Mouse (Mus musculus): ENCODE data around the gene Coq2.
A peak's percentile ranks its signal among the peaks of the same experiment; 100 is the strongest.

Gene Coq2

DNA sequence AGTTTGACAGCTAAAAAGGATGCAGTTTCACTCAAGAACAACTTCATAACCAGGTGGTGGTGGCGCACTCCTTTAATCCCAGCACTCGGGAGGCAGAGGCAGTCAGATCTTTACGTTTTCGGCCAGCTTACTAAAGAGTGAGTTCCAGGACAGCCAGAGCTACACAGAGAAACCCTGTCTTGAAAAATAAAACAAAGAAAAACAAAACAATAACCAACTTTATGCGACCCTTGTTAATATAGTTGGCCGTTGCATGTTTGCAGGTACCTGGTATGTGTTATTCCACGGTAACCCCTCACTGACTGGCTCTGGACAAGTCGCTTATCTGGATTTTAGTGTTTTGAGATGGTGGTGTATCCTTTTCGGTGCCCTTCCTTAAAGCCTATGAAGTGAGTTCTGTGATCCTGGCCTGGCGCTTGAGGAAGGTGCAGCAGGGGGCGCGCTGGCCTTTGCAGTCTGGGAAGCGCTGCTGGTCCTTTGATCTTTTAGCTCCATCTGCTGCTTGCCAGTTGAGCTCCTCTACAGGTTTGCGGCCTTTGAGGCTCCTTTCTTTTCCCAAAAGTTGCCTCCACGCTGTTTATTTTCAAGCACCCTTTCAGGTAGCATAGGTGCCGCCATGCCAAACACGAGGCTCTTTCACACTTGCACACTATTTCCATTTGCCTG is at the start of gene Coq2:
Coq2 (minus strand) TSS at position 430 of the 666 bp plus-strand sequence.
- peak; percentile 86 for DNase-seq

DNA sequence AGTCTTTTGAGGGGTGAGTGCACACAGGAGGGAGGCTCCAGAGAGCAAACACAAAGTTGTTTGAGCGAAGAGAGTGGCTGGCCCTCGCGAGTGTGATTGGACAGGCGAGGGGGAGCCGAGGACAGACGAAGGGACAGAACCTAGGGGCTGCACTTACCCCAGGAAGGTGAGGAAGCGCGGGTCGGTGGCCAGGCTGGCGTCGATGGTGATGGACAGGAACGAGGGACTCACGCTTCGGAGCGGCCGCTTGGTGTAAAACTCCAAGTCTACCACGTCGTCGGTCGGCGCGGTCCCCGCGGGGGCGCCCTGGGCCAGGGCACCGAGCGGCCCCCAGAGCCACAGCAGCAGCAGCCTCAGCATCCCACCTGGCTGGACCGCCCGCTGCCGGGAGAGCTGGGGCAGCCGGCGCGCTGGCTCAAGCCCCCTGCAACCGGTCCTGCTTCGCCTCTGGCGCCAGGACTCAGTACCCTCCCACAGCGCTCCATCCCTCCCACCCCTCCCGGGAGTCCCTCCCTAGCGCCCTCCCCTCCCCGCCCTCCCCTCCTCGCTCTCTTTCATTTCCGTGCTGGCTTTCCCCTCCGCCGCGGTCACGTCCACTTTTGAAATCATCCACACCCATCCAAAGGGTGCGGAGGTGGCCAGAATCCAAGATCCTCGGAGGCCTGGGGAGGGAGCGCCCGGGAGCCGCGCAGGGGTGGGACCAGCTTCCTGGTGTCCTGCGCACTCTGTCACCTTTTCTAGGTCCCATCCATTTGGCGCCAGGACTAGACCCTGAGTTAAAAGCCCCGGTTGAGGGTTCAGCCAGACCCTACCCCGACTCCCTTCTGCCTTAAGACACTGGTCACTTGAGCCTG is 44.5 kb upstream of the Coq2 start, which contains the start of gene Hpse:
Hpse (minus strand) TSS at position 482 of the 854 bp plus-strand sequence.
- DNase-seq = peak; percentile 57

DNA sequence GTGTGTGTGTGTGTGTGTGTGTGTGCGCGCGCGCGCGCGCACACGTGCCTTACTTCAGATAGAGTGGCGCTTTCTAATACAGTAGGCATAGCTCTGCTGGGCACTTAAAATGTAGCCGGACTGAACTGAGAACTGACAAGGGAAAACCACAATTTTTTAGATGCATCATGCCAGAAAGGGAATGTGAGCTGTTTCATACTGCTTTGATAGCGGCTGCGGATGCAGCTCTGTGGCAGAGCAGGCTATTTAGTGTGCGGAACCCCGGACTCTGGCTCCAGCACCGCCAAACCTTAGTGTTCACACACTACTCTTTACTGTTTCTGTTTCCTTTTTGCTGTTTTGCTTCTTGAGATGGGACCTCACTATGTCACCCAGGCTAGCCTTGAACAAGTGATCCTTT is 41.8 kb upstream of the Coq2 start:
- DNase-seq = no peak

DNA sequence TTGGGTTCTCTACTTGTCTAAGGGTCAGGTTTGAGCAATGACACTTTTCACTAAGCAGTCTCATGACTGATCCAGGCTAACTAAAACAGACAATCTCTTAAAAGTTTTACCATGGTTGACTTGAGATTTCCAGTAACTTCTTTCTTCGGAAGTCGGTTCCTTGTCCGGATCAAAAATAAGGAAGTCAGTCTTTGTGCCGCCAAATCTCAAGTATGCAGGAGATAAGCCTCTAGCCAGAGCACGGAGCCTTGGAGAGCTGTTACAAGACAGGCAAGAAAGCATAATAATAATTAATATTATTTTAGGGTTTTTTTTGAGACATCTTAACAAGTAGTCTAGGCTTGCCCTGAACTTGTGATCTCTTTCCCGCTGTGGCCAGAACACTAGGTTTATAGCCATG is 36.3 kb upstream of the Coq2 start:
- DNase-seq = no peak

DNA sequence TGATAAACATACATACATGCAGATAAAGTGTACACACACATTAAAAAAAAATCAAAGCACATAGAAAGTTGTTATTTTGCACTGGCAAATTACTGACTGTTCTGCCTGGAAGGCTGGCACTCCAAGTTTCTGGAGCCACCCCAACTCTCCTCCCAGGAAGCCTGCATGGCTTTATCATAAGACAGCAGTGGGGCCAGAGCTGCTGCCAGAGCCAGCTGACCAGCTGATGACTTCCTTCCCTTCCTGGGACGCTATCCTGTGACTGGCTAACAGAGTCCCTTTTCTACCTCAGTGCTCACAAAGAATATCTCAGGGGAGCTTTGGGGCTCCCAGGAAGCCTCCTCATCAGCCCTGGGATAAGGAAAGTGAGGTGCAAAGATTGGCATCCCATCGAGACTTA is 35.1 kb upstream of the Coq2 start:
- DNase-seq = no peak

DNA sequence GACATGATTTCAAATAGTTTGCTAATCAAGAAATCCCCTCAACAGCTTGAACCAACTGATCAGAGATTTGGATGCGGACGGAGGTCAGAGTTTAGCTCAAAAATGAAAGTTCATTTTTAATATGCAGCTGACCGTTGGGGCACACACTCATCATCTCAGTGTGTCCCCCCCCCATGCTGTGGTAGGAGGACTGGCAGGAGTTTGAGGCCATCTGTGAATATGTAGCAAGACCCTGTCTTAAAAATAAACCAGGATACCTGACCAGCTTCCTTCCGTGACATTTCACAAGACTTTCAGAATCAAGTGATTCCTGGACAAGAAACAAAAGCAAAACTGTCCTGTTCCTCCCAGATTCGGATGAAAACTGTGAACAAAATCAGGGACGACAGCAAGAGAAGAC is 34.1 kb upstream of the Coq2 start:
- DNase-seq = no peak

DNA sequence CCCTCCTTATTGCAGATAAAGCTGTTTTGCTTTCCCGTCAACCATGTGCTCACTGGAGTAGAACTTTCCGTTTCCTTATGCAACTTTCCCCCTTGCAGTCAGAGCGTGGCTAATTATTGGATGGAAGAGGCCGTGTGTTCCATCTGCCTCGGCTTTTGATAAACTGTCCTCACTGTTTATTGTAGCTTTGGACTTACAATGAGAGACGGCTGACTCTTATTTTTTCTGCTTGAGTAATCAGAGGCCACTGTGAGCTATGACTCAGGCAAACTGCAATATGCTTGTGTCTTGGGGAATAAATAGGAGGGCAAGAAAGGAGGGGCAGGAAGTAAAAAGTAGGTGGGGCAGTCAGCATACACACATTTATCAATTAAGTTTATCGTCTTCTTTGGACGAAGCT is 31.7 kb upstream of the Coq2 start:
- no peak for DNase-seq

DNA sequence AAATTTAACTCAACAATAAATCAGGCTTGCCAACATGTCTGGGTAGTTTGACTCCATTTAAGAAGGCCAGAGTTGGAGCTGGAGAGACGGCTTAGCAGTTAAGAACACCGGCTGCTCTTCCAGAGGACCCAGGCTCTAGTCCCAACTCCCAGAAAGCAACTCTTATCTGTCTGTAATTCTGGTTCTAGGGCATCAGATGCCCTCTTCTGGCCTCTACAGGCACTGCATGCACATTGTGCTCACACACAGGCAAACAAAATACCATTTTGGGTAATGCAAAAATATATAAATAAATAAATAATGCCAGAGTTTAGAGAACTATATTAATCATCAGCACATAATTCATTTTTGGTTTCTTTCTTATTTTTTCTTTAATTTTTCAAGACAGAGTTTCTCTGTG is 29.3 kb upstream of the Coq2 start:
- DNase-seq = no peak

DNA sequence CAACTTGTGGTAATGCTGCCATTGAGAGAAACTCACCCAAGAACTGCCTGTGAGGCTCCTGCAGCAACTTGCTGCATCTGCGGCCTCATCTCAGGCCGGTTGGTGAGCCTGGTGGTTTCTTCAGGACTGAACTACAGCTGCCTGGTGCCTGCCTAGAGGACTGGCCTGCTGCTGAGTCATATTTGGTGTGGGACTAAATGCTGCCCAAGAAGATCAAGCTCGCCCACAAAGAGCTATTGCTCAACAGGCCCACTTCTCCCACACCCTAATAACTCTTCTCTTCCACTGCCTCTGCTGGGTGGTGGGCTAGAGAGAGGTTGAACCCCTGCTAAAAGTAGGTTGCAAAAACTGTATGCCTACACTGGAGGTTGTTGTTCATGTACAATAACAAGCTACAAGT is 27.4 kb upstream of the Coq2 start:
- DNase-seq = no peak

DNA sequence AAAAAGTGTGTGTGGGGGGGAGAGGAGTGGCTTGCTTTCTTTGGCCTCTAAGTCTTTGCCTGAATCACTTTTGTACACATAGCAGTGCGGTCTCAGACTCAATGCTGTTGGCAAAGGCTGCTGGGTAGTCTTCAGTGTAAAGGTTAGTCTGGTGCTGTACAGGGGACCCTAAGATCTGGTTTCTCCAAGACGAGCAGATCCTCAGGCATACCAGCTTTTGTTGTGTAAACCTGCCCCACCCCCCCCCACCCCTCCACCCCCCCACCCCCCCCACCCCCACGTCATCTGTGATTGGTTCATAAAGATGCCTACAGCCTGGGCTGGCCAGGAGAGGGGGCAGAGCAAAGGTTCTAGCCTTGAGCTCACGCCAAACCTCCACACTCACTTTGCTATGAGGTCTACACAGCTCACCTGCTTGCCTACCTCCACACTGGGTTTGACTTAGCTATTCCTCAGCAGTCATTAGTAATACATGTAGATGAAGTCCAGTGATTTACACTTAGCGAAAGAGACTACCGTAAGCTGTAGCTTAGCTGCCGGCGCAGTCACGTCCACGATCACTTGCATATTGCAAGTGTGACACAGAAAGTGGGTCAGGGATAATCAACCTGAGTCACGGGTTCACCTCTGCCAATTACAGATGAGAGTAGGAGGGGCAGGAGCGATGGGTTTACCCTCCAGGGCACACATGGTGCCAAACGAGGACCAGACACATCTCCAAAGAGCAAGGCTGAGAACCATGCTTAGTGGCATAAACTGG is 26.1 kb upstream of the Coq2 start:
- DNase-seq = no peak

DNA sequence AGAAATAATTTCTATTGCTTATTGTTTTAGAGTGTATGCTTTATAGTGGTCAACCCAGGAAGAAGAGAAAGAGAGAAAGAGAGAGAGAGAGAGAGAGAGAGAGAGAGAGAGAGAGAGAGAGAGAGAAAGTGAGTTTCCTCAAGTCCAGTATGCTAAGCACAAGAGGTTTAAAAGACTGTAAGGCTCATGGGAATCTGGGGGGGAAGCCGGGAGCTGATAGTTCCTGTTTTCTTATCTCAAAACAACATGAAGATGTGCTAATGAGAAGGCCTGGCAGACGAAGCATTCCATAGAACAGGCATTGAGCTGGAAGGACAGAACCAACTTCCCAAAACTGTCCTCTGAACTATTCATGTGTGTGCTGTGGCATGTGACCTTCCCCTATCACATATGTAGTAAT is 22.9 kb upstream of the Coq2 start:
- no peak for DNase-seq

DNA sequence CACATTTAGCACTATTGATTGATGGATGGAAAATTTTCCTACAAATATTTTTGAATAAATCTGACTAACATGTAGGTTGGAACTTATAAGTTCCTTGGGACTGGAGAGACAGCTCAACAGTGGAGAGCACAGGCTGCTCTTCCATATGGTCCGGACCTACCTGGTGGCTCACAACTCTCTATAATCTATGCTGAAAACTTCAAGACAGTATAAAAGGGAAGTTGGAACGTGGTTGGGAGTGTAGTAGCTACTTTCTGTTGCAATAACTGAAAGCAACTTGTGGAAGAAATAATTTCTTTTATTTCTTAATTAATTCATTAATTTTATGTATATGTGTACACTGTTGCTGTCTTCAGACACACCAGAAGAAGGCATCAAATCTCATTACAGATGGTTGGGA is 22.5 kb upstream of the Coq2 start:
- no peak for DNase-seq

DNA sequence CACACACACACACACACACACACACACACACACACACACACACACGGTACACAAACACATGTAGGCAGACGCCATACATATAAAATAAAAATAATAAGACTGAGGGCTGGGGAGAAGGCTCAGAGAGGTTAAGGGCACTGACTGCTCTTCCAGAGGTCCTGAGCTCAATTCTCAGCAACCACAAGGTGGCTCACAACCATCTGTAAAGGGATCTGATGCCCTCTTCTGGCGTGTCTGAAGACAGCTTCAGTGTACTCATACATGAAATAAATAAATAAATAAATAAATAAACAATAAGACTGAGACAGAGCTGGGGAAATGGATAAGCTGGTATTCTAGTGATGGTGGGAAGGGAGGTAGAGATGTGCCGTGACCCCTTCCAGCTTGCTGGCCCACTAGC is 10.7 kb upstream of the Coq2 start:
- no peak for DNase-seq

DNA sequence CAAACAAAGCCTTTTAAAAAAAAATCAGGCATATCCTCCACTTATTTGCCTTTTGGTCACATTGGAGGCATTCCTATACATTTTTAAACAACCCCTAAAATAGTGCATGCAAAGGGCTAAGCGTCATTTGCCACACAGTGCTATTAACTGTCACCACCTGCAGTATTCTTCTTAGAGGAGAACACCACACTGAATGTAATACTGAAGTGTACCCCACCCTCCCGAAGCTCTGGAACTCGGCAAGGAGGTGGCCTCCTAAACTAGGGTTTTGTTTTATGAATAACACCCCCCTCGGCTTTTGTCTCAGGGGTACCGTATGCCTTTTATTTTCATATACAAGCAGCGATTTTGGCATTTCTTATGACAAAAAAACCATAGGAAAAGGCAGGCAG is 5.6 kb upstream of the Coq2 start:
- DNase-seq = no peak

DNA sequence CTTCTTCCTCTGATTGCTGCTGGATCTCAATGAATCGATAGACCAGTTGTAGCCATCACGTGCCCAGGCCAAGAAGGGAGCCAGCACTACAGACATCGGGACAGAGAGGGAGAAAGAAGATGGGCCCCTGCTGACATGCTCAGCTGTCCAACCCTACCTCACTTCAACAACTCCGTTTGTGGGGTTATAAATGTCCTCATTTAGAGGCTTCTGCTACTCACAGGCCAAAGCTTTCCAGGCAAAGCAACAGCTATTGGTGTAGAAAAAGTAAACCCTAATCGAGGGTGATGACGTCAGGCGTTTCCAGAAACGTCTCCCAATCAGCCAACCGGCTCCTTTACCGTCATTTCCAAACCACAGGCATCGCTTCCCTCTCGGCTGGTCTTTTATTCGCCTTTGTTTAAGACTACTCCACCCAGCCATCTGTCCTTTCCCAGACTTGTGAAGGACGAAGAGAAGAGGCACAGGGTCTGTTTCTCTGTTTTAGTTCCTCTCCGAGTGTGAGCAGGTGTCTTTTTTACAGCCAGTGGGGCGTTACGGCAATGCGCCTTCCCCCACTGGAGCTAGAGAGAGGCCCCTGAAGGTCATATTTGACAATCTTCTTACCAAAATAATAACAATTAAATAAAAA is 5.1 kb upstream of the Coq2 start:
- no peak for DNase-seq

DNA sequence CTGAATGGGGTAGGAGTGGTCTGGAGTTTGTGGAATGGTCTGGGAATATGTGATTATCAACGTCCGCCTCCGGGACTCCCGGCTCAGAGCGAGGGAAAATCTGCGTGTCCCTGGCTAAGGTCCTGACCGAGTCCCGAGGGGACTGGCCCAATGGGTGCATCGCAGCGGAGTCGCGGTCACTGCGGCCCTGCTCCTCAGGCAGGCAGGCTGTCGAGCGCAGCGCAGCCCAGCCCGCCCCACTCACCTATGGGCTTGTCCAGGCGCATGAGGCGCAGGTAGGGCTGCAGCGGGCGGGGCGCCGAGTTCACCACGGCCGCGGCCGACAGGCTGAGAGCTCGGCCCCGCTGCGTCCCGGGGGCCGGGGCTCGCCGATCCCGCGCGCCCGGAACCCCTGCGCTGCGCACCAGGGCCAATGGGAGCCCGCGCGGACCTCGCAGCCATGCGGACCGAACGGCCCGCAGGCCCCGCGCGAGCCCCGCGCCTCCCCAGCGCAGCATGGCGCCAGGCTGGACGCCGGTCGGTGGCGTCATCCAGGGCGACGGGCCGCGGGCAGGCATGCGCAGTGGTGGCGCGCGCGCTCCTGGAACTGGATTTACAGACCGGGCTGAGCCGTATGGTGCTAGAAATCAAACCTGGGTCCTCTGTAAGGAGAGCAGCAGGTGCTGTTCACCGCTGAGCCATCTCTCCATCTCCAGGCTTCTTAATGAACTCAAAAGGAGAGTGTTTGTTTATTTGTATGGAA is 1.0 kb downstream of the Coq2 start:
- peak; percentile 84 for DNase-seq

DNA sequence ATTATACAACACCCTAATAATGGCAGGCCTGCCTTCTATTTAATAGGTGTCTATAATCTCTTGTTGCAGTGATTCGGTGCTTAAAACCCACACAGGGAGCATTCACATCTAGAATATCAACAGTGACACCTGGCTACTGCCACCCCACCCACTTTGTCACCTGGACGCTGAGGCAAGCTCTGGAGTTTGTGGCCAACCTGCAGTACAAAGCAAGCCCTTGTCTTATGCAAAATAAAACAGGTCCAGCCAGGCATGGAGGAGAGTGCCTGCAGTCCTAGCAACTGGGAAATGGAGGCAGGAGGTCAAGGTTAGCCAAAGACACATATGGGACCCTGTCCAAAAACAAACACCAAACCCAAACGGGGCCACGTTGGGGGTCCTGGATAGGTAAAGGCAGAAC is 2.5 kb downstream of the Coq2 start:
- DNase-seq = no peak

DNA sequence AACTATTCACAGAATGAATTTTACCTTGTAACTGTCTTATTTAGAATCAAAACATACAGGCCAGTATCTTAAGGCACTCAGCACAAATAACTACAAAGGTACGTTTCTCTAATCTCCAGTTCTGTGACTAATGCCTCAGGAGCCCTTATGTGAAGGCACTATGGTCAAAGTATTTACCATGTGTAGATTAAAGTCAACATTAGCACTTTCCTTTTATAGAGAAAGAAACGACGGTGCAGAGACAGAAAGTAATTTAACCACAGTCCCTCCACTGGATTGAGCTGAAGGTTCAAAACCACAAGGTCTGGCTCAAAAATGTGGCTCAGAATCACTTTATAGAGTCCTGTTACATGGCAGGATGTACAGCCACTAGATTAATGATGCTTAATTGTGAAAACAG is 3.0 kb downstream of the Coq2 start:
- no peak for DNase-seq

DNA sequence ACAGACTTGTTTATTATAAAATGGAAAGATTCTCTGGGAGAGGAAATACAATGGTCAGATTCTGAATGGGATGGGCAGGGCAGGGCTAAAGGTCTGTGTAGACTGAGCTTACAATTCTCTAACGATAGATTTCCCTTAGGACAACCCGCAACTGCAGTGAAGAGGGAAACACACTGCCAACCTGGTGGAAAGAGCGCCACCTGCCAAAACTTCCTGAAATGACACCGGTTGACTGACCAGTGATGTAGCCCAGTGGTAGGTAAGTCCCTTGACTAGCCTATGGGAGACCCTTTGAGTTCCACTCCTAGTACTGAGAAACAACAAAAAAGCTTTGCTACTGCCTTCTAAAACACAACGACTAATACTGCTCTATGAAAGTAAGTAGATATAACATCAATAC is 3.5 kb downstream of the Coq2 start:
- DNase-seq = peak; percentile 37

DNA sequence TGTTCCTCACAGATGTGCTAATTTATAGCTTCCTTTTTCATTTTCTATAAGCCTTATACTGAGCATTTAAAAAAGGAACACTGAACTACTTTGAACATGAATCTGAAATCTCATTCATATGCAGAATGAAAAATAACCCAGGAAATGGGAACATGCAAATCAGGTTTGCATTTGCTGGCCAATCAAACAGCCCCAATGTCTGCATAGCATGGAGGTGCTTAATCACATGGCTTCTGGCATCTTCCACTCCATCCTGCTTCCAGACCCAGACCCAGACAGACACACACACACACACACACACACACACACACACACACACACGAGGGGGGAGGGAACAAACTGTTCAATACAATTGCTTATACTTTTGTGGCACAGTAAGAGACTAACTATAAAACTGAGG is 8.0 kb downstream of the Coq2 start:
- DNase-seq = no peak

DNA sequence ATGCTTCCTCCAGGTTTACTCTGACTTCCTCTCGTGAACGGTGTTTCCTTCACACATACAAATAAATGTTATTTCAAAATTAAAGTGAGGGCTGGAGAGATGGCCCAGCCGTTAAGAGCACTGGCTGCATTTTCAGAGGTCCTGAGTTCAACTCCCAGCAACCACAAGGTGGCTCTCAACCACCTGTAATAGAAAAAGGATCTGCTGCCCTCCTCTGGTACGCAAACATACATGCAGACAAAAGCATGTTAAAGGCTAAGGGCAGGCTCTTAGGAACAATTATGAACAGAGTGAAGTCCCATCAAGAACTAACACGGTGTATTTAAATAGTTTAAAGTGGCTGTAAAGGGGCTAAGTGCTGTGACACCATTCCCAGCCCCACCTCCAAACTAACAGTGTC is 11.1 kb downstream of the Coq2 start:
- DNase-seq = peak; percentile 70

DNA sequence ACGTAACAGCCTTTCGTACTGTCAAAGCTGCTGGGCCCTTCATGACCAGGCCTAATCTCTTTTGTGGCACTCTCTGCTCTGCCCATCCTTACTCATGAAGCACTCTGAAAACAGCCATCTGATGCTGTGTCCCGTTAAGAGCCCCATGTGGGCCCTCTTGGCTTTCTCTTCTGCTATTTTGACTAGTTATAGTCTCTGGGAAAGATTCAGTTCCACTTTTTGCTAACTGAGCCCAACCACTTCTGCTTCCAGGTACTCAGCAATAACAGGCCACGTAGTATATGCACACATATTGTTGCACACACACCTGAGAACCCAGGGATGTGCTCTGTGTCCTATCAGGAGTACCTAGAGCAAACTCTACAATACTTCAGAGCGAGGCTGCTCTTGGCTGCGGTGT is 11.9 kb downstream of the Coq2 start:
- DNase-seq = no peak

DNA sequence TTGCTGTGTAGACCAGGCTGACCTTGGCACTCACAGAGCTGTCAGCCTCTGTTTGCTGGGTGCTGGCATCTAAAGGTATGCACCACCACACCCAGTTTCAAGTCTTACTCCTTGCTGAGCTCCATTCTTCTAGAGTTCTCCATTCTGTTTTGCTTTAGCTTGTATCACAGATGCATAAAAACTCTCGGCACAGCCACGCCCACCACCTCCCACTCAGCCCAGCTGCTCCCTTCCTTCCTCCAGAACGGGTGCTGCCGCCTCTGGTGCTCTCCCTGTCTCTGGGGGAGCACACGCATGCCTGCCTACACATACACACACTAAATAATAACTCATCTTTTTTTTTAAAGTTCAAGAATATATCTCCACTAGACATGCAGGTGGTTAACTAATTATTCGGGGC is 16.5 kb downstream of the Coq2 start:
- DNase-seq = no peak

Data from thymus, postnatal 25 days (tissue).